Mouse (Mus musculus) spleen, adult 2 months (tissue): ENCODE data around the gene Taar8b.

ENCODE experiments used
- CTCF ChIP-seq: fragments of 200-500 bp; IDR thresholded peaks from 2 replicates; pipeline ENCODE4 v1.5.1; 2011; ENCODE audit warnings: mild to moderate bottlenecking, inconsistent platforms; ENCODE audit not compliant: insufficient read depth, insufficient read length, insufficient replicate concordance; ENCODE audit errors: extremely low read depth
- POLR2A ChIP-seq: fragments of 200-500 bp; IDR thresholded peaks from 2 replicates; pipeline ENCODE4 v1.6.1; 2011; ENCODE audit warnings: low read depth, low read length, inconsistent platforms

- TF ChIP-seq CTCF, result no peak
- no peak for TF ChIP-seq POLR2A
These were observed 41.0 kb upstream of the Taar8b start for GRCm38 (mm10) chr10:24133132-24133531.
